Mouse (Mus musculus) cerebellum, adult 2 months (tissue): ENCODE results near the gene Hacl1.

Experiments used
- CTCF ChIP-seq: fragments of 200-500 bp; IDR thresholded peaks from 2 replicates; pipeline ENCODE4 v1.5.1; 2011; ENCODE audit warnings: low read depth, mild to moderate bottlenecking, control low read depth, low read length, moderate library complexity, borderline replicate concordance; ENCODE audit not compliant: insufficient read depth
- POLR2A ChIP-seq: fragments of 200-500 bp; IDR thresholded peaks from 2 replicates; pipeline ENCODE4 v1.6.1; 2011; ENCODE audit warnings: low read length, control low read depth, borderline replicate concordance; ENCODE audit not compliant: insufficient read depth

DNA sequence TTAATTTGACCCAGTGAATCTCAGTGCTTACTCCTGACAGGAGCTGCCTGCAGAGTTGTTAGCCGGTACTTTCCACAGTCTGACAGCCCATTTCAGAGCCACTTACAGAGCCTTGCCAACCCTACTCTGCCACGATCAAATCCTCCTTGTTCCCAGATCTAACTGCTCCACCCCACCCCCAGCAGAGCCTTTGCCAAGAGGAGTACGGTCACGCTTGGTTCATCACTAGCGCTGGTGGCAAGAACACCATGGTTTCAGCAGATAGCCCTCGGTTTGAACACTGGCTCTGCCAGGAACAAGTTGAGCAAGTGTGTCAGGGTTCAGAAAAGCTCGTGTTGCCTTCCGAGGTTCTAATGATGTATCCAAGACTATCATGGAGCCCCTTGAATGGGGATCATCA lies 54.6 kb downstream of the Hacl1 start:
- TF ChIP-seq POLR2A (no peak), CTCF (no peak)
